Mouse (Mus musculus) G1E-ER4 (cell line): ENCODE results near the gene Tmem163. TPM values are rescaled to one million over a fixed set of nuclear protein-coding genes. Genes with fewer than 3 reads are reported as not detected.

ENCODE experiments used
- GATA1 ChIP-seq: IDR thresholded peaks from one replicate; pipeline ENCODE4 v1.8.0; 2012; ENCODE audit warnings: low read length, inconsistent platforms
- polyA plus RNA-seq: library from polyadenylated mRNA; stranded (reverse); fragments of >175 nt; gene quantifications from 2 replicates; pipeline ENCODE4 v1.2.3, GENCODE M21; 2012

The Tmem163 gene
- polyA plus RNA-seq, 1 experiment, result not detected

- TF ChIP-seq GATA1, result no peak
Measured at GRCm38 (mm10) chr1:127444836-127445485, 234.4 kb downstream of the Tmem163 start.

GRCm38 (mm10) chr1:127442880-127443877, 236.2 kb downstream of the Tmem163 start:
- TF ChIP-seq GATA1, result no peak

GRCm38 (mm10) chr1:127441736-127442135, 237.6 kb downstream of the Tmem163 start:
- no peak for TF ChIP-seq GATA1

GRCm38 (mm10) chr1:127441007-127441406, 238.3 kb downstream of the Tmem163 start:
- TF ChIP-seq GATA1, result no peak

- no peak for TF ChIP-seq GATA1
Measured at GRCm38 (mm10) chr1:127439452-127439891, 239.9 kb downstream of the Tmem163 start.

- TF ChIP-seq GATA1, result no peak
Measured at GRCm38 (mm10) chr1:127437091-127437490, 242.3 kb downstream of the Tmem163 start.

Other genes starting within 250 kb of the Tmem163 start
- gene Acmsd, start 49.9 kb upstream of the Tmem163 start, polyA plus RNA-seq, result 0.06 and 0.24 TPM in 2 replicates
- gene Ccnt2, start 94.6 kb upstream of the Tmem163 start, polyA plus RNA-seq, result 15.6 and 19.3 TPM in 2 replicates
- gene Map3k19, start 175.5 kb upstream of the Tmem163 start, polyA plus RNA-seq, result not detected in 2 replicates
- gene Rab3gap1, start 189.2 kb upstream of the Tmem163 start, polyA plus RNA-seq, result 34.6 and 43.9 TPM in 2 replicates